Mouse (Mus musculus): Measurements from ENCODE around the gene Wnt3. TPM values are rescaled to one million over a fixed set of nuclear protein-coding genes. Genes with fewer than 3 reads are reported as not detected.

Wnt3 gene
- polyA plus RNA-seq, 1 experiment, result 24.1 TPM

GRCm38 (mm10) chr11:103810631-103811030 is 36.7 kb downstream of the Wnt3 start:
- no peaks in the 10 kb centered on the region; the same call in 1 of the 2 replicates for H3K27me3 ChIP-seq (ENCODE audit: control insufficient read depth, insufficient read depth, low read length)
- H3K4me3 ChIP-seq (ENCODE audit: control insufficient read depth, low read depth, low read length), result peak overlapping the region; percentile 86
- peaks cover 8% of the 10 kb centered on the region for H3K4me1 ChIP-seq (ENCODE audit: control insufficient read depth, insufficient read depth, low read length)
- H3K36me3 ChIP-seq (ENCODE audit: control insufficient read depth, insufficient read depth, low read length), result no peaks in the 10 kb centered on the region
- TF ChIP-seq POLR2A (IDR thresholded peaks at IDR 0.05; ENCODE audit: control insufficient read depth, low read depth, low read length) (no peak), CTCF (IDR thresholded peaks at IDR 0.05; ENCODE audit: control insufficient read depth, insufficient read depth, insufficient replicate concordance, low read depth, low read length) (no peak)
- no peak overlapping the region for H3K27ac ChIP-seq (ENCODE audit: control insufficient read depth, insufficient read depth, low read depth, low read length)

DNA sequence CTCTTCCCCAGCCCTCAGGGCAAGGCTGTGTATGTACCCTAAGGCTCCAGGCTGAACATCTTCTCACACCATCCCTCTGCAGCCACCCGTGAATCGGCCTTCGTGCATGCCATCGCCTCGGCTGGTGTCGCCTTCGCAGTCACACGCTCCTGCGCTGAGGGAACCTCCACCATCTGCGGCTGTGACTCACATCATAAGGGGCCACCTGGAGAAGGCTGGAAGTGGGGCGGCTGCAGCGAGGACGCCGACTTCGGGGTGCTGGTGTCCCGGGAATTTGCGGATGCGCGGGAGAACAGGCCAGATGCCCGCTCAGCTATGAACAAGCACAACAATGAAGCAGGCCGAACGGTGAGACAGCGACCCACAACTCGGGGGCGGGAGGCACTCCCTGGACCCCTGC is 37.3 kb downstream of the Wnt3 start:
- Histone ChIP-seq H3K27me3 (ENCODE audit: control insufficient read depth, insufficient read depth, low read length) (no peaks in the 10 kb centered on the region; the same call in 1 of the 2 replicates), H3K4me3 (ENCODE audit: control insufficient read depth, low read depth, low read length) (peak overlapping the region; percentile 86), H3K36me3 (ENCODE audit: control insufficient read depth, insufficient read depth, low read length) (no peaks in the 10 kb centered on the region), H3K27ac (ENCODE audit: control insufficient read depth, insufficient read depth, low read depth, low read length) (no peak overlapping the region), H3K4me1 (ENCODE audit: control insufficient read depth, insufficient read depth, low read length) (peaks cover 8% of the 10 kb centered on the region)
- TF ChIP-seq POLR2A (IDR thresholded peaks at IDR 0.05; ENCODE audit: control insufficient read depth, low read depth, low read length) (no peak), CTCF (IDR thresholded peaks at IDR 0.05; ENCODE audit: control insufficient read depth, insufficient read depth, insufficient replicate concordance, low read depth, low read length) (no peak)

DNA sequence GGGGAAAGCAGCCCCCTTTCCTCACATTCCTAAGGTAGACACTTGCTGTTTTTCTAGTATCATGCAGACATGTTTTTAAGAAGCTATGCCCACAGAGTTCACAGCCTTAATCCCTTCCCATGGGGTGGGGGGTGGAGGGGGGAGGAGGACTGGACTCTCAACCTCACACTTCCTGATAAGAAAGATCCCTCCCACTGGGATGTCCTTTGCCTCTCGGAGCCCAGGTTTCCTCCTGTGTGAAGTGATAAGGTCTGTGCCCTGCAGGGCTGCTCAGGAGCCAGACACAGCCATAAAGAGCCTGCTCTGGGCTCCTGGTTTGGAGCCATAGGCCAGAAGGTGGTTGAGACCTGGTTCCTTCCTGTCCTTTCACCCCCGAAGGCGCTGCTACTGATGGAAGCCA is 40.9 kb downstream of the Wnt3 start:
- Histone ChIP-seq H3K36me3 (ENCODE audit: control insufficient read depth, insufficient read depth, low read length) (no peaks in the 10 kb centered on the region), H3K27me3 (ENCODE audit: control insufficient read depth, insufficient read depth, low read length) (no peaks in the 10 kb centered on the region)
- TF ChIP-seq POLR2A (IDR thresholded peaks at IDR 0.05; ENCODE audit: control insufficient read depth, low read depth, low read length), result no peak
- TF ChIP-seq CTCF (IDR thresholded peaks at IDR 0.05; ENCODE audit: control insufficient read depth, insufficient read depth, insufficient replicate concordance, low read depth, low read length), result no peak

DNA sequence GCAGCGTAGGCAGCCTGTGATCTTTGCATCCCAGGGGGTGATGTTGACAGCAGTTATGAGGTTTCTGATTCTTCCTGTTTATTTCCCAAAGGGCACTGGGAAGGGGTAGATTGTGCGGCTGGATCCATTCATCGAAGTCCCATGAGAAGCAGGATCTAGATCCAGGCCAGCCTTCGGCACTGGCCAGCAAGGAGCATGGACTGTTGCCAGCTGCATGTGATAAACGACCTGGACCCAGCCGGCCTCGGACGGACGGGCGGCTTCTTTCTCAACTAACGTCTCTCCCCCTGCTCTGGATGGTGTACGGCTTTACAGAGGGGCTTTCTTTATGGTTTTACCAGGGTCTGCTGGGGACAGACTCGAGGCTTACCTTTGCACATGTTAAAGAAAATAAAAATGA is 42.0 kb downstream of the Wnt3 start:
- Histone ChIP-seq H3K4me3 (ENCODE audit: control insufficient read depth, low read depth, low read length) (no peak overlapping the region), H3K27ac (ENCODE audit: control insufficient read depth, insufficient read depth, low read depth, low read length) (no peak overlapping the region), H3K27me3 (ENCODE audit: control insufficient read depth, insufficient read depth, low read length) (no peaks in the 10 kb centered on the region), H3K36me3 (ENCODE audit: control insufficient read depth, insufficient read depth, low read length) (no peaks in the 10 kb centered on the region), H3K4me1 (ENCODE audit: control insufficient read depth, insufficient read depth, low read length) (no peaks in the 10 kb centered on the region)
- TF ChIP-seq POLR2A (IDR thresholded peaks at IDR 0.05; ENCODE audit: control insufficient read depth, low read depth, low read length), result no peak
- no peak for TF ChIP-seq CTCF (IDR thresholded peaks at IDR 0.05; ENCODE audit: control insufficient read depth, insufficient read depth, insufficient replicate concordance, low read depth, low read length)

More for the DNA sequence above, 40.9 kb downstream of the Wnt3 start:
- Histone ChIP-seq H3K4me1 (ENCODE audit: control insufficient read depth, insufficient read depth, low read length) (0 out of 2 replicates have a peak, but pooled peaks cover 3% of the 10 kb centered on the region), H3K27ac (ENCODE audit: control insufficient read depth, insufficient read depth, low read depth, low read length) (no peak overlapping the region), H3K4me3 (ENCODE audit: control insufficient read depth, low read depth, low read length) (no peak overlapping the region)

GRCm38 (mm10) chr11:103816719-103817118 is 42.8 kb downstream of the Wnt3 start:
- Histone ChIP-seq H3K4me3 (ENCODE audit: control insufficient read depth, low read depth, low read length) (no peak overlapping the region), H3K27me3 (ENCODE audit: control insufficient read depth, insufficient read depth, low read length) (no peaks in the 10 kb centered on the region), H3K36me3 (ENCODE audit: control insufficient read depth, insufficient read depth, low read length) (no peaks in the 10 kb centered on the region), H3K27ac (ENCODE audit: control insufficient read depth, insufficient read depth, low read depth, low read length) (no peak overlapping the region), H3K4me1 (ENCODE audit: control insufficient read depth, insufficient read depth, low read length) (no peaks in the 10 kb centered on the region)
- TF ChIP-seq POLR2A (IDR thresholded peaks at IDR 0.05; ENCODE audit: control insufficient read depth, low read depth, low read length) (no peak), CTCF (IDR thresholded peaks at IDR 0.05; ENCODE audit: control insufficient read depth, insufficient read depth, insufficient replicate concordance, low read depth, low read length) (no peak)

DNA sequence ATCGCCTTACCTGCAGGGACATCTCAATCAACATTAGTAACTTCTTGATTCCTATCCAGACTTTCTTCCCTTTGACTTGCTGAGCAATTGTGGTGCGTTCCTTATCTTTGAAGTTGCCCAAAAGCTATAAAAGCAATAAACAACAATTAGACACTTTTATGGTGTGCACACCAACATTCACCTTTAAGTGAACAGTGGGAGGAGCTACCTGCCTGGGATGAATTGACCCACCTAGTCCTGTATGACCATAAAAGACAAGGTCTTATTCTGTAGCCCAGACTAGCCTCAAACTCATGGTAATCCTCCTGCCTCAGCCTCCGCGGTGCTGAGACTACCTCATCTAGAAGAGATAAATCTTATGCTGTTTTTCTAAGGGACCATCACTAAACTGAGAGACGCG is 53.3 kb downstream of the Wnt3 start:
- TF ChIP-seq CTCF (IDR thresholded peaks at IDR 0.05; ENCODE audit: control insufficient read depth, insufficient read depth, insufficient replicate concordance, low read depth, low read length) (no peak), POLR2A (IDR thresholded peaks at IDR 0.05; ENCODE audit: control insufficient read depth, low read depth, low read length) (no peak)
- no peaks in the 10 kb centered on the region for H3K4me1 ChIP-seq (ENCODE audit: control insufficient read depth, insufficient read depth, low read length)
- no peaks in the 10 kb centered on the region for H3K36me3 ChIP-seq (ENCODE audit: control insufficient read depth, insufficient read depth, low read length)

GRCm38 (mm10) chr11:103828866-103829265 is 54.9 kb downstream of the Wnt3 start:
- H3K27ac ChIP-seq (ENCODE audit: control insufficient read depth, insufficient read depth, low read depth, low read length), result no peak overlapping the region
- H3K27me3 ChIP-seq (ENCODE audit: control insufficient read depth, insufficient read depth, low read length), result no peaks in the 10 kb centered on the region
- H3K4me3 ChIP-seq (ENCODE audit: control insufficient read depth, low read depth, low read length), result no peak overlapping the region
- no peaks in the 10 kb centered on the region for H3K36me3 ChIP-seq (ENCODE audit: control insufficient read depth, insufficient read depth, low read length)
- no peak for TF ChIP-seq CTCF (IDR thresholded peaks at IDR 0.05; ENCODE audit: control insufficient read depth, insufficient read depth, insufficient replicate concordance, low read depth, low read length)
- no peak for TF ChIP-seq POLR2A (IDR thresholded peaks at IDR 0.05; ENCODE audit: control insufficient read depth, low read depth, low read length)
- no peaks in the 10 kb centered on the region for H3K4me1 ChIP-seq (ENCODE audit: control insufficient read depth, insufficient read depth, low read length)

More for the DNA sequence above, 53.3 kb downstream of the Wnt3 start:
- H3K27me3 ChIP-seq (ENCODE audit: control insufficient read depth, insufficient read depth, low read length), result no peaks in the 10 kb centered on the region
- no peak overlapping the region for H3K27ac ChIP-seq (ENCODE audit: control insufficient read depth, insufficient read depth, low read depth, low read length)
- no peak overlapping the region for H3K4me3 ChIP-seq (ENCODE audit: control insufficient read depth, low read depth, low read length)

DNA sequence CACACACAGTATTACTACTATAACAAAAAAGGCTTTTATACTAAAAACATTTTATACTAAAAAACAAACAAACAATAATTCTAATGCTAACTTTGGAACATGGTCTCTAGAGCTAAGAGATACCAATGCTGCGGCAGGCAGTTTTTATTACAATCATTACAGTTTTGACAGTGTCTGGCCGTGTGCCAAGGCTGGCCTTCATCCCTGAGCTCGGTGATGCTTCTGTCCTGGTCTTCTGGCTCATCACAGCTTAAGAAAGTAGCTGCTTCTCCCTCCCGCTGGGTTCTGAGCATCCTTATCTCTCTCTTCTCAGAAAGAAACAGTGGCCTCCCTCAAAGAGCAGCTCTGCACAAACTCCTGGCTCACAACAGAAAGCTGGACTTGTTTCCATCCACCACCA is 56.0 kb downstream of the Wnt3 start:
- Histone ChIP-seq H3K27ac (ENCODE audit: control insufficient read depth, insufficient read depth, low read depth, low read length) (no peak overlapping the region), H3K4me1 (ENCODE audit: control insufficient read depth, insufficient read depth, low read length) (no peaks in the 10 kb centered on the region), H3K36me3 (ENCODE audit: control insufficient read depth, insufficient read depth, low read length) (no peaks in the 10 kb centered on the region), H3K27me3 (ENCODE audit: control insufficient read depth, insufficient read depth, low read length) (no peaks in the 10 kb centered on the region), H3K4me3 (ENCODE audit: control insufficient read depth, low read depth, low read length) (no peak overlapping the region)
- no peak for TF ChIP-seq POLR2A (IDR thresholded peaks at IDR 0.05; ENCODE audit: control insufficient read depth, low read depth, low read length)
- no peak for TF ChIP-seq CTCF (IDR thresholded peaks at IDR 0.05; ENCODE audit: control insufficient read depth, insufficient read depth, insufficient replicate concordance, low read depth, low read length)

Measured in testis, adult 2 months (tissue).